Mouse (Mus musculus) hindbrain, postnatal 0 days (tissue): Measurements from ENCODE around the gene Lrrc4c. TPM values are rescaled to one million over a fixed set of nuclear protein-coding genes. Genes with fewer than 3 reads are reported as not detected.
A peak's percentile ranks its signal among the peaks of the same experiment; 100 is the strongest.

ENCODE experiments used
- ATAC-seq: fragments of 200-750 bp; cut with Nextera tagmentation; 2 replicates; pipeline ENCODE4 v1.8.0; 2017; ENCODE audit warnings: mild to moderate bottlenecking, moderate TSS enrichment, moderate library complexity
- DNase-seq: peaks from one replicate; pipeline ENCODE4 v3.0.0-alpha.2; 2015; ENCODE audit warnings: low spot score
- H3K27ac ChIP-seq: fragments of 300-500 bp; sonication (generic); 2 replicates; pipeline ENCODE4 v1.5.1; 2014; ENCODE audit warnings: mild to moderate bottlenecking
- H3K27me3 ChIP-seq: fragments of 300-500 bp; sonication (generic); 2 replicates; pipeline ENCODE4 v1.6.1; 2014; ENCODE audit warnings: low read length, mixed read lengths; ENCODE audit not compliant: insufficient read depth
- H3K36me3 ChIP-seq: fragments of 300-500 bp; sonication (generic); 2 replicates; pipeline ENCODE4 v1.6.1; 2014; ENCODE audit warnings: low read length, mixed read lengths; ENCODE audit not compliant: insufficient read depth
- H3K4me1 ChIP-seq: fragments of 300-500 bp; sonication (generic); 2 replicates; pipeline ENCODE4 v1.6.1; 2014; ENCODE audit warnings: antibody characterized with exemption, low read length, mixed read lengths; ENCODE audit not compliant: insufficient read depth
- H3K4me2 ChIP-seq: fragments of 300-500 bp; sonication (generic); 2 replicates; pipeline ENCODE4 v1.6.1; 2014; ENCODE audit warnings: low read depth, mild to moderate bottlenecking, low read length, moderate library complexity, mixed read lengths
- H3K4me3 ChIP-seq: fragments of 300-500 bp; sonication (generic); 2 replicates; pipeline ENCODE4 v1.5.1; 2014; ENCODE audit warnings: low read length
- H3K9ac ChIP-seq: fragments of 300-500 bp; sonication (generic); replicated peaks from 2 replicates; pipeline ENCODE4 v1.6.1; 2014; ENCODE audit warnings: mild to moderate bottlenecking, low read length, moderate library complexity, mixed read lengths
- H3K9me3 ChIP-seq: fragments of 300-500 bp; sonication (generic); 2 replicates; pipeline ENCODE4 v1.6.1; 2016; ENCODE audit warnings: low read length, mixed read lengths
- CTCF ChIP-seq: IDR thresholded peaks from 2 replicates; pipeline ENCODE4 v1.5.1; 2016; ENCODE audit warnings: antibody characterized with exemption, control low read depth, low read depth
- WGBS: fragments of 180-500 bp; shearing (Covaris S2); extraction: QIAGEN DNeasy Blood & Tissue Kit; methylation state at CpG from one replicate; pipeline ENCODE4 v1.1.7; 2014; 5-methylcytosine and 5-hydroxymethylcytosine counted together
- polyA plus RNA-seq: library from polyadenylated mRNA; unstranded; fragments of >200 nt; fragmentation: Nextera tagmentation; extraction: Ambion mirVana; gene quantifications from 2 replicates; pipeline ENCODE4 v1.2.1, GENCODE M21; 2015
- total RNA-seq: library from RNA; depleted of rRNA; stranded (reverse); fragments of >200 nt; gene quantifications from 2 replicates; pipeline ENCODE4 v1.2.3, GENCODE M21; 2014

Gene Lrrc4c
- total and polyA plus RNA-seq, 2 experiments from 2014 or later, result 41.5 to 52.0 TPM

GRCm38 (mm10) chr2:97294216-97294615 is 976.2 kb downstream of the Lrrc4c start:
- Histone ChIP-seq H3K27ac (no peak overlapping the region), H3K27me3 (no peaks in the 10 kb centered on the region), H3K4me2 (no peak overlapping the region), H3K9me3 (no peaks in the 10 kb centered on the region), H3K36me3 (no peaks in the 10 kb centered on the region), H3K4me3 (no peak overlapping the region), H3K4me1 (no peaks in the 10 kb centered on the region), H3K9ac (no peak overlapping the region)
- no peak for TF ChIP-seq CTCF
- ATAC-seq, result no peak
- WGBS, result 84% methylated on average over 3 of the region's 3 CpGs
- no peak for DNase-seq

- no peak overlapping the region for H3K27ac ChIP-seq
- no peak overlapping the region for H3K9ac ChIP-seq
- WGBS, result 52% methylated on average over 2 of the region's 2 CpGs
- H3K27me3 ChIP-seq, result no peaks in the 10 kb centered on the region
- TF ChIP-seq CTCF, result no peak
- H3K9me3 ChIP-seq, result no peaks in the 10 kb centered on the region
- H3K4me1 ChIP-seq, result no peaks in the 10 kb centered on the region
- H3K36me3 ChIP-seq, result no peaks in the 10 kb centered on the region
- H3K4me3 ChIP-seq, result no peak overlapping the region
- H3K4me2 ChIP-seq, result no peak overlapping the region
- DNase-seq (peak; percentile 66), ATAC-seq (no peak; the same call in 1 of the 2 replicates)
Observed at GRCm38 (mm10) chr2:97299704-97300103, 981.7 kb downstream of the Lrrc4c start.

- H3K27ac ChIP-seq, result no peak overlapping the region
- DNase-seq (no peak), ATAC-seq (no peak)
- no peaks in the 10 kb centered on the region for H3K27me3 ChIP-seq
- H3K36me3 ChIP-seq, result no peaks in the 10 kb centered on the region
- H3K4me3 ChIP-seq, result no peak overlapping the region
- H3K9ac ChIP-seq, result no peak overlapping the region
- H3K4me1 ChIP-seq, result no peaks in the 10 kb centered on the region
- TF ChIP-seq CTCF, result no peak
- WGBS, result 56% methylated on average over 1 of the region's 1 CpGs
- H3K9me3 ChIP-seq, result no peaks in the 10 kb centered on the region
- H3K4me2 ChIP-seq, result no peak overlapping the region
Observed at GRCm38 (mm10) chr2:97318008-97318407, 1000.0 kb downstream of the Lrrc4c start.

- H3K9ac ChIP-seq, result no peak overlapping the region
- 85% methylated on average over 1 of the region's 1 CpGs for WGBS
- no peak overlapping the region for H3K27ac ChIP-seq
- ATAC-seq (no peak), DNase-seq (no peak)
- no peaks in the 10 kb centered on the region for H3K36me3 ChIP-seq
- TF ChIP-seq CTCF, result no peak
- no peaks in the 10 kb centered on the region for H3K4me1 ChIP-seq
- H3K4me3 ChIP-seq, result no peak overlapping the region
- no peaks in the 10 kb centered on the region for H3K9me3 ChIP-seq
- no peaks in the 10 kb centered on the region for H3K27me3 ChIP-seq
- no peak overlapping the region for H3K4me2 ChIP-seq
Observed at GRCm38 (mm10) chr2:97318536-97318935, 1000.6 kb downstream of the Lrrc4c start.

GRCm38 (mm10) chr2:97332084-97332682 is 1014.2 kb downstream of the Lrrc4c start:
- H3K9me3 ChIP-seq, result no peaks in the 10 kb centered on the region
- H3K36me3 ChIP-seq, result no peaks in the 10 kb centered on the region
- ATAC-seq, result no peak
- no peak overlapping the region for H3K27ac ChIP-seq
- no peaks in the 10 kb centered on the region for H3K27me3 ChIP-seq
- no peaks in the 10 kb centered on the region for H3K4me1 ChIP-seq
- H3K4me3 ChIP-seq, result no peak overlapping the region
- DNase-seq, result no peak
- WGBS, result 68% methylated on average over 1 of the region's 1 CpGs
- H3K4me2 ChIP-seq, result no peak overlapping the region
- no peak overlapping the region for H3K9ac ChIP-seq
- no peak for TF ChIP-seq CTCF

- Histone ChIP-seq H3K4me3 (no peak overlapping the region), H3K9ac (no peak overlapping the region), H3K36me3 (no peaks in the 10 kb centered on the region), H3K9me3 (no peaks in the 10 kb centered on the region), H3K4me2 (no peak overlapping the region), H3K27ac (no peak overlapping the region), H3K27me3 (no peaks in the 10 kb centered on the region), H3K4me1 (no peaks in the 10 kb centered on the region)
- 77% methylated on average over 4 of the region's 4 CpGs for WGBS
- DNase-seq (no peak), ATAC-seq (no peak)
- no peak for TF ChIP-seq CTCF
Observed at GRCm38 (mm10) chr2:97339627-97340026, 1021.7 kb downstream of the Lrrc4c start.

- Histone ChIP-seq H3K4me1 (no peaks in the 10 kb centered on the region), H3K4me2 (no peak overlapping the region), H3K9ac (no peak overlapping the region), H3K9me3 (no peaks in the 10 kb centered on the region), H3K27ac (no peak overlapping the region), H3K36me3 (no peaks in the 10 kb centered on the region), H3K4me3 (no peak overlapping the region), H3K27me3 (no peaks in the 10 kb centered on the region)
- 92% methylated on average over 2 of the region's 2 CpGs for WGBS
- DNase-seq, result no peak
- no peak for ATAC-seq
- no peak for TF ChIP-seq CTCF
Observed at GRCm38 (mm10) chr2:97361235-97361634, 1043.3 kb downstream of the Lrrc4c start.
